Comparison of ENCODE assay signal across 11 mouse cellular contexts in the genomic region with DNA sequence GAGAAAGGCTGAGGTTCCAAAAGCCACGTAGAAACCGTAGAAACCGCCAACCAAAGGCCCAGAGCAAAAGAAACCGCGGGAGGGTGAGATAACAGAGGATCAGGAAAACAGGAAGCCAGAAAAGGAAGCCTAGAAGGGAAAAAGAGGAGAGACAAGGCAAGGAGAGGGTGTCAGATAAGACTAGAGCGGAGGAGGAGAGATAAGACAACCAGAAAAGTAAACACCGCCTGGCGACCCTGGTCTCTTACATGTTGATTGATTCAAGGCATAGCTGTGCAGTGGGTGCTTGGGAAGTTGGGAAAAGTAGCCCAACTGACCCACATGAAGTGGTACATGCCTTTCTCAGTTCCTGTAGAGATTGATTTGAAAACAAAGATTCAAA. TPM values are rescaled to one million over a fixed set of nuclear protein-coding genes. Genes with fewer than 3 reads are reported as not detected.
DNase-seq lines count a peak whose midpoint lies in the region; ATAC-seq and TF ChIP-seq lines count a peak whose summit lies in the region.
"Had no signal": no experiment of that assay in that cellular context is flagged by ENCODE, and none has a peak within 500 bp of the region (broad histone marks: within the 10 kb centered on the region; RNA-seq: fewer than 3 reads in every experiment).

No protein-coding gene starts in this region.

- intact Hi-C loops in gastrocnemius, adult 2 months (cut with DNase I): no loop called here

- H3K9ac ChIP-seq in kidney, embryonic 15.5 days: no peak overlapping the region
- H3K9ac ChIP-seq in liver, postnatal 0 days (replicated peaks): peak overlapping the region; percentile 23
- H3K9ac ChIP-seq: limb, embryonic 12.5 days had no signal

- H3K4me2 ChIP-seq in kidney, embryonic 15.5 days: no peak overlapping the region
- peak overlapping the region; percentile 68 for H3K4me2 ChIP-seq in liver, postnatal 0 days (ENCODE audit: low read depth, low read length)
- H3K4me2 ChIP-seq: limb, embryonic 12.5 days had no signal

- H3K9me3 ChIP-seq in kidney, embryonic 15.5 days (replicated peaks): no peaks in the 10 kb centered on the region
- no peaks in the 10 kb centered on the region for H3K9me3 ChIP-seq in liver, postnatal 0 days (ENCODE audit: low read length)
- peaks cover 3% of the 10 kb centered on the region; the same call in 1 of the 2 replicates for H3K9me3 ChIP-seq in limb, embryonic 10.5 days (replicated peaks)
- H3K9me3 ChIP-seq: limb, embryonic 12.5 days had no signal

- TF ChIP-seq POLR2A in bone marrow, adult 2 months (IDR thresholded peaks at IDR 0.05; ENCODE audit: borderline replicate concordance, control insufficient read depth, low read depth, low read length): no peak

- DNase-seq in gastrocnemius, adult 2 months: no peak
- no peak for DNase-seq in gastrocnemius, adult 18-20 months (ENCODE audit: low spot score)
- no peak for DNase-seq in kidney, postnatal 36 days
- no peak for DNase-seq in liver, postnatal 0 days
- DNase-seq in limb, embryonic 10.5 days (ENCODE audit: low spot score): no peak
- DNase-seq in right cerebral cortex, postnatal 25 days: no peak
- DNase-seq: gastrocnemius, postnatal 25 days; kidney, postnatal 25 days had no signal

- H3K4me1 ChIP-seq in kidney, embryonic 15.5 days: peaks cover 59% of the 10 kb centered on the region
- H3K4me1 ChIP-seq in bone marrow, adult 2 months (ENCODE audit: control insufficient read depth, insufficient read depth, low read length): peaks cover 6% of the 10 kb centered on the region
- H3K4me1 ChIP-seq in liver, postnatal 0 days (ENCODE audit: insufficient read depth): peaks cover 59% of the 10 kb centered on the region
- peaks cover 41% of the 10 kb centered on the region for H3K4me1 ChIP-seq in limb, embryonic 10.5 days

- 32% methylated on average over 8 of the region's 8 CpGs for WGBS in kidney, embryonic 15.5 days
- WGBS in bone marrow, adult 2 months: 19% methylated on average over 8 of the region's 8 CpGs
- 6% methylated on average over 8 of the region's 8 CpGs for WGBS in liver, postnatal 0 days (ENCODE audit: insufficient replicate concordance)
- 50% methylated on average over 8 of the region's 8 CpGs for WGBS in limb, embryonic 10.5 days

- ATAC-seq in kidney, embryonic 15.5 days (replicated peaks; ENCODE audit: low FRiP score): no peak
- ATAC-seq in liver, postnatal 0 days: no peak

- no peak for TF ChIP-seq CTCF in gastrocnemius, adult 2 months (IDR thresholded peaks at IDR 0.05)
- TF ChIP-seq CTCF in bone marrow, adult 2 months (IDR thresholded peaks at IDR 0.05; ENCODE audit: control insufficient read depth, insufficient read depth, low read length): no peak
- no peak for TF ChIP-seq CTCF in liver, postnatal 0 days (IDR thresholded peaks at IDR 0.05; ENCODE audit: low read depth)

- H3K27me3 ChIP-seq in kidney, embryonic 15.5 days: no peaks in the 10 kb centered on the region
- H3K27me3 ChIP-seq in liver, postnatal 0 days (ENCODE audit: insufficient read depth, low read length): no peaks in the 10 kb centered on the region
- H3K27me3 ChIP-seq in limb, embryonic 10.5 days (ENCODE audit: low read depth, poor library complexity, severe bottlenecking): no peaks in the 10 kb centered on the region

- peaks cover 9% of the 10 kb centered on the region for H3K36me3 ChIP-seq in kidney, embryonic 15.5 days
- H3K36me3 ChIP-seq in liver, postnatal 0 days (replicated peaks; ENCODE audit: insufficient read depth, low read length): peaks cover 11% of the 10 kb centered on the region
- H3K36me3 ChIP-seq in limb, embryonic 10.5 days: peaks cover 13% of the 10 kb centered on the region

- H3K4me3 ChIP-seq in gastrocnemius, adult 2 months: no peak overlapping the region
- H3K4me3 ChIP-seq in kidney, embryonic 15.5 days (replicated peaks): no peak overlapping the region
- H3K4me3 ChIP-seq in bone marrow, adult 2 months (replicated peaks; ENCODE audit: control insufficient read depth, low read depth, low read length): no peak overlapping the region
- no peak overlapping the region for H3K4me3 ChIP-seq in liver, postnatal 0 days (ENCODE audit: low read depth, low read length)
- H3K4me3 ChIP-seq in limb, embryonic 10.5 days: no peak overlapping the region
- H3K4me3 ChIP-seq: limb, embryonic 12.5 days had no signal

- peak; percentile 52 for TF ChIP-seq EP300 in liver, postnatal 0 days (IDR thresholded peaks at IDR 0.05; ENCODE audit: low read depth)

- H3K27ac ChIP-seq in gastrocnemius, adult 2 months: peak overlapping the region; percentile 24
- H3K27ac ChIP-seq in kidney, embryonic 15.5 days: peak overlapping the region; percentile 27; the same call in 1 of the 2 replicates
- peak overlapping the region; percentile 4; the same call in 1 of the 2 replicates for H3K27ac ChIP-seq in bone marrow, adult 2 months (ENCODE audit: control insufficient read depth, insufficient read depth, low read depth, low read length, poor library complexity)
- H3K27ac ChIP-seq in liver, postnatal 0 days (ENCODE audit: low read depth): peak overlapping the region; percentile 98
- no peak overlapping the region; the same call in 1 of the 2 replicates for H3K27ac ChIP-seq in limb, embryonic 10.5 days
- H3K27ac ChIP-seq: limb, embryonic 12.5 days had no signal

RNA-seq across cellular contexts. Expression of gene Apoc1, which starts 2.7 kb away (rescaled TPM):
- 1 to 10 TPM in 1 of 2 experiments, under 1 TPM in 1; 0.64 to 1.1 TPM for total RNA-seq in gastrocnemius, adult 2 months (2021)
- 1 to 10 TPM in 1 of 2 experiments, under 1 TPM in 1; 0.84 to 4.3 TPM for total RNA-seq in gastrocnemius, adult 18-20 months (2021)
- polyA plus RNA-seq in kidney, embryonic 15.5 days (2015; fragmentation: Nextera tagmentation; extraction: Ambion mirVana): 15.7 and 20.7 TPM in 2 replicates
- polyA plus RNA-seq in bone marrow, adult 2 months (2011; ENCODE audit: insufficient read depth, insufficient read length, low replicate concordance, missing spikeins): 48.3 and 137 TPM in 2 replicates
- polyA plus RNA-seq in liver, postnatal 0 days (2015; fragmentation: Nextera tagmentation; extraction: Ambion mirVana): 5,234 and 5,457 TPM in 2 replicates
- polyA plus RNA-seq in limb, embryonic 10.5 days (2016; fragmentation: Nextera tagmentation; extraction: Ambion mirVana): 3.0 and 4.8 TPM in 2 replicates

RNA-seq across cellular contexts. Expression of gene Apoe, which starts 3.8 kb away (rescaled TPM):
- total RNA-seq in gastrocnemius, adult 2 months (2021): 10 to 100 TPM; 38.0 to 61.8 TPM
- 10 to 100 TPM; 59.5 to 87.1 TPM for total RNA-seq in gastrocnemius, adult 18-20 months (2021)
- 259 and 340 TPM in 2 replicates for polyA plus RNA-seq in kidney, embryonic 15.5 days (2015; fragmentation: Nextera tagmentation; extraction: Ambion mirVana)
- polyA plus RNA-seq in bone marrow, adult 2 months (2011; ENCODE audit: insufficient read depth, insufficient read length, low replicate concordance, missing spikeins): 205 and 422 TPM in 2 replicates
- polyA plus RNA-seq in liver, postnatal 0 days (2015; fragmentation: Nextera tagmentation; extraction: Ambion mirVana): 20,006 and 20,209 TPM in 2 replicates
- 63.0 and 83.6 TPM in 2 replicates for polyA plus RNA-seq in limb, embryonic 10.5 days (2016; fragmentation: Nextera tagmentation; extraction: Ambion mirVana)

RNA-seq across cellular contexts. Expression of gene Apoc4, which starts 13.9 kb away (rescaled TPM):
- not detected for total RNA-seq in gastrocnemius, adult 2 months (2021)
- under 1 TPM in 1 of 2 experiments, not detected in 1; 0.95 TPM for total RNA-seq in gastrocnemius, adult 18-20 months (2021)
- 2.3 and 6.6 TPM in 2 replicates for polyA plus RNA-seq in kidney, embryonic 15.5 days (2015; fragmentation: Nextera tagmentation; extraction: Ambion mirVana)
- 3.6 and 18.7 TPM in 2 replicates for polyA plus RNA-seq in bone marrow, adult 2 months (2011; ENCODE audit: insufficient read depth, insufficient read length, low replicate concordance, missing spikeins)
- 2,808 and 2,914 TPM in 2 replicates for polyA plus RNA-seq in liver, postnatal 0 days (2015; fragmentation: Nextera tagmentation; extraction: Ambion mirVana)
- polyA plus RNA-seq in limb, embryonic 10.5 days (2016; fragmentation: Nextera tagmentation; extraction: Ambion mirVana): 0.06 TPM in 1 of 2 replicates, not detected in the other
- total RNA-seq: gastrocnemius, postnatal 25 days had no signal
- polyA plus RNA-seq: limb, embryonic 12.5 days had no signal

RNA-seq across cellular contexts. Expression of gene Gm44805, which starts 14.0 kb away (rescaled TPM):
- total RNA-seq in gastrocnemius, adult 2 months (2021): not detected
- total RNA-seq in gastrocnemius, adult 18-20 months (2021): not detected
- polyA plus RNA-seq in kidney, embryonic 15.5 days (2015; fragmentation: Nextera tagmentation; extraction: Ambion mirVana): 2.5 TPM in 1 of 2 replicates, not detected in the other
- 7.6 TPM in 1 of 2 replicates, not detected in the other for polyA plus RNA-seq in bone marrow, adult 2 months (2011; ENCODE audit: insufficient read depth, insufficient read length, low replicate concordance, missing spikeins)
- polyA plus RNA-seq in liver, postnatal 0 days (2015; fragmentation: Nextera tagmentation; extraction: Ambion mirVana): 187 and 234 TPM in 2 replicates
- not detected in 2 replicates for polyA plus RNA-seq in limb, embryonic 10.5 days (2016; fragmentation: Nextera tagmentation; extraction: Ambion mirVana)
- total RNA-seq: gastrocnemius, postnatal 25 days had no signal
- polyA plus RNA-seq: limb, embryonic 12.5 days had no signal

RNA-seq across cellular contexts. Expression of gene Apoc2, which starts 17.5 kb away (rescaled TPM):
- total RNA-seq in gastrocnemius, adult 2 months (2021): not detected
- under 1 TPM in 1 of 2 experiments, not detected in 1; 0.74 TPM for total RNA-seq in gastrocnemius, adult 18-20 months (2021)
- polyA plus RNA-seq in kidney, embryonic 15.5 days (2015; fragmentation: Nextera tagmentation; extraction: Ambion mirVana): 8.8 and 13.1 TPM in 2 replicates
- 13.2 TPM in 1 of 2 replicates, not detected in the other for polyA plus RNA-seq in bone marrow, adult 2 months (2011; ENCODE audit: insufficient read depth, insufficient read length, low replicate concordance, missing spikeins)
- polyA plus RNA-seq in liver, postnatal 0 days (2015; fragmentation: Nextera tagmentation; extraction: Ambion mirVana): 2,864 and 3,070 TPM in 2 replicates
- polyA plus RNA-seq in limb, embryonic 10.5 days (2016; fragmentation: Nextera tagmentation; extraction: Ambion mirVana): 0.28 TPM in 1 of 2 replicates, not detected in the other
- total RNA-seq: gastrocnemius, postnatal 25 days had no signal
- polyA plus RNA-seq: limb, embryonic 12.5 days had no signal

Comparison
In these comparisons a context has a peak if more than half of its experiments do, and no peak if none do; other contexts are left out.
1. RNA of gene Apoc1, which starts 2.7 kb away (polyA plus RNA-seq): 5,234 to 5,457 TPM in liver, postnatal 0 days; 48.3 to 137 TPM in bone marrow, adult 2 months, 15.7 to 20.7 TPM in kidney, embryonic 15.5 days and 3.0 to 4.8 TPM in limb, embryonic 10.5 days; every median in the first group is over 10 times any median in the second.
2. RNA of gene Apoe, which starts 3.8 kb away (polyA plus RNA-seq): 20,006 to 20,209 TPM in liver, postnatal 0 days; 205 to 422 TPM in bone marrow, adult 2 months, 259 to 340 TPM in kidney, embryonic 15.5 days and 63.0 to 83.6 TPM in limb, embryonic 10.5 days; every median in the first group is over 10 times any median in the second.
3. RNA of gene Apoc4, which starts 13.9 kb away (polyA plus RNA-seq): 2,808 to 2,914 TPM in liver, postnatal 0 days; 3.6 to 18.7 TPM in bone marrow, adult 2 months, 2.3 to 6.6 TPM in kidney, embryonic 15.5 days and 0.06 TPM in limb, embryonic 10.5 days; every median in the first group is over 100 times any median in the second.